Mouse (Mus musculus) inflammation-experienced regulatory T-cells, adult 16 weeks (primary cell): ENCODE results near the gene Chrna1. TPM values are rescaled to one million over a fixed set of nuclear protein-coding genes. Genes with fewer than 3 reads are reported as not detected.

ENCODE experiments used
- polyA plus RNA-seq: library from polyadenylated mRNA; unstranded; fragments of 100-300 nt; shearing (Covaris generic); gene quantifications from one replicate; pipeline ENCODE4 v1.2.1, GENCODE M21; 2017

Gene Chrna1
- polyA plus RNA-seq = not detected

GRCm38 (mm10) chr2:73580166-73580565 is at the start of gene Chrna1:
Gene Chrna1 (minus strand): TSS chr2:73580338.

GRCm38 (mm10) chr2:73529356-73530330 is 50.5 kb downstream of the Chrna1 start, which contains the start of gene Wipf1:
Gene Wipf1 (minus strand): TSS chr2:73529734.

Other genes with a start within 250 kb of the Chrna1 start
- 34.0 TPM for gene Gpr155, start 193.8 kb downstream of the Chrna1 start, polyA plus RNA-seq
- 130 TPM for gene Wipf1, start 50.6 kb downstream of the Chrna1 start, polyA plus RNA-seq
- 1.2 TPM for gene Chn1, start 195.0 kb upstream of the Chrna1 start, polyA plus RNA-seq